In genomic region chr12:110737170-110738157, GRCm38 (mm10) we compare ENCODE assay signal across 8 mouse cellular contexts. TPM values are rescaled to one million over a fixed set of nuclear protein-coding genes. Genes with fewer than 3 reads are reported as not detected.
DNase-seq lines count a peak whose midpoint lies in the region; ATAC-seq and TF ChIP-seq lines count a peak whose summit lies in the region.

TSS of gene Wdr20 (plus strand) at chr12:110737944.

- no peak for TF ChIP-seq CTCF in layer of hippocampus, adult 2 months (conservative IDR thresholded peaks at IDR 0.05)
- no peak for TF ChIP-seq CTCF in lung, embryonic 14.5 days (IDR thresholded peaks at IDR 0.05; ENCODE audit: low read depth)
- TF ChIP-seq CTCF in olfactory bulb, adult 2 months (IDR thresholded peaks at IDR 0.05; ENCODE audit: insufficient read depth, low read depth, low read length), result no peak
- peak; percentile 37; the same call in 1 of the 2 replicates for TF ChIP-seq CTCF in thymus, adult 2 months (IDR thresholded peaks at IDR 0.05; ENCODE audit: borderline replicate concordance, control insufficient read depth, extremely low read depth, insufficient read depth, low read length, poor library complexity)

- peak; percentile 95 for ATAC-seq in forebrain, embryonic 16.5 days
- ATAC-seq in lung, embryonic 14.5 days (ENCODE audit: insufficient read depth), result peak; percentile 96

- WGBS in forebrain, embryonic 16.5 days, result under 1% methylated on average over 69 of the region's 69 CpGs
- WGBS in lung, embryonic 14.5 days, result under 1% methylated on average over 69 of the region's 69 CpGs
- WGBS in olfactory bulb, adult 2 months, result 1% methylated on average over 64 of the region's 69 CpGs
- under 1% methylated on average over 68 of the region's 69 CpGs for WGBS in thymus, adult 2 months

- peak; percentile 89 for DNase-seq in ES-E14 (ENCODE audit: low read depth, low spot score)
- peak; percentile 97 for DNase-seq in cerebellum, adult 11-12 months
- peak; percentile 99 for DNase-seq in heart, postnatal 36 days
- DNase-seq in layer of hippocampus, adult 2 months (ENCODE audit: low spot score in 2 of 2), result peak; percentile 98 to 99
- peak; percentile 98 for DNase-seq in lung, embryonic 14.5 days
- peak; percentile 99 for DNase-seq in thymus, adult 2 months

- peak; percentile 75 for TF ChIP-seq POLR2A in olfactory bulb, adult 2 months (IDR thresholded peaks at IDR 0.05; ENCODE audit: insufficient read depth, low read depth, low read length)
- TF ChIP-seq POLR2A in thymus, adult 2 months (IDR thresholded peaks at IDR 0.05; ENCODE audit: control insufficient read depth, extremely low read depth, insufficient read depth, low read length, poor library complexity), result peak; percentile 75

- H3K4me1 ChIP-seq in ES-E14 (ENCODE audit: control insufficient read depth in 2 of 2, insufficient read depth in 2 of 2, low read length in 2 of 2, poor library complexity in 1 of 2), result peaks cover 0 to 2% of the 10 kb centered on the region in 2 experiments; a peak in 1 of 4 replicates
- peaks cover 20% of the 10 kb centered on the region for H3K4me1 ChIP-seq in forebrain, embryonic 16.5 days (replicated peaks; ENCODE audit: control insufficient read depth, insufficient read depth, low read length)
- H3K4me1 ChIP-seq in lung, embryonic 14.5 days (ENCODE audit: insufficient read depth), result peaks cover 14% of the 10 kb centered on the region
- peaks cover 2% of the 10 kb centered on the region; the same call in 1 of the 2 replicates for H3K4me1 ChIP-seq in olfactory bulb, adult 2 months (ENCODE audit: control insufficient read depth, insufficient read depth, low read length)
- H3K4me1 ChIP-seq in thymus, adult 2 months (replicated peaks; ENCODE audit: control insufficient read depth, insufficient read depth, low read length), result peaks cover 9% of the 10 kb centered on the region

- intact Hi-C loops in heart, postnatal 36 days (cut with DNase I), result loop anchor here (2.0 kb wide), 3 partner anchors 37 to 105 kb away; no protein-coding TSS in a partner anchor

- no peaks in the 10 kb centered on the region for H3K9me3 ChIP-seq in ES-E14 (ENCODE audit: control insufficient read depth, insufficient read depth, low read depth, low read length)
- no peaks in the 10 kb centered on the region for H3K9me3 ChIP-seq in forebrain, embryonic 16.5 days (ENCODE audit: control insufficient read depth, low read length)
- no peaks in the 10 kb centered on the region for H3K9me3 ChIP-seq in lung, embryonic 14.5 days (ENCODE audit: low read depth, low read length)

- H3K36me3 ChIP-seq in ES-E14 (ENCODE audit: control insufficient read depth, insufficient read depth, low read length, poor library complexity, severe bottlenecking), result no peaks in the 10 kb centered on the region
- no peaks in the 10 kb centered on the region for H3K36me3 ChIP-seq in forebrain, embryonic 16.5 days (ENCODE audit: control insufficient read depth, insufficient read depth)
- H3K36me3 ChIP-seq in lung, embryonic 14.5 days (ENCODE audit: insufficient read depth), result 0 out of 2 replicates have a peak, but pooled peaks cover 6% of the 10 kb centered on the region
- H3K36me3 ChIP-seq in thymus, adult 2 months (ENCODE audit: control insufficient read depth, insufficient read depth, low read length), result no peaks in the 10 kb centered on the region

- peaks cover 5% of the 10 kb centered on the region; the same call in 1 of the 2 replicates for H3K27me3 ChIP-seq in forebrain, embryonic 16.5 days (replicated peaks; ENCODE audit: control insufficient read depth, insufficient read depth, low read length)
- 0 out of 2 replicates have a peak, but pooled peaks cover 5% of the 10 kb centered on the region for H3K27me3 ChIP-seq in lung, embryonic 14.5 days (ENCODE audit: insufficient read depth, low read length)
- H3K27me3 ChIP-seq in thymus, adult 2 months (ENCODE audit: control insufficient read depth, insufficient read depth, low read length), result no peaks in the 10 kb centered on the region

- H3K9ac ChIP-seq in ES-E14 (ENCODE audit: insufficient read depth, low read depth, low read length, poor library complexity, severe bottlenecking), result peak within 1 kb of the TSS; percentile 98
- peak within 1 kb of the TSS; percentile 93 for H3K9ac ChIP-seq in forebrain, embryonic 16.5 days (replicated peaks; ENCODE audit: low read depth, low read length)
- peak within 1 kb of the TSS; percentile 93 for H3K9ac ChIP-seq in lung, embryonic 14.5 days

- in situ Hi-C loops in ES-E14 (cut with MboI; ENCODE audit: low sequenced_read_pairs in 2 of 2, unreplicated experiment in 2 of 2), result no loop called here

- peak within 1 kb of the TSS; percentile 78 for H3K4me2 ChIP-seq in forebrain, embryonic 16.5 days (ENCODE audit: low read length)
- peak within 1 kb of the TSS; percentile 88 for H3K4me2 ChIP-seq in lung, embryonic 14.5 days

- peak within 1 kb of the TSS; percentile 97 to 100 for H3K4me3 ChIP-seq in ES-E14 (ENCODE audit: insufficient read depth in 1 of 2, low read depth in 1 of 2, low read length in 2 of 2, poor library complexity in 1 of 2, severe bottlenecking in 1 of 2)
- H3K4me3 ChIP-seq in forebrain, embryonic 16.5 days (replicated peaks; ENCODE audit: low read length), result peak within 1 kb of the TSS; percentile 99
- peak within 1 kb of the TSS; percentile 99 for H3K4me3 ChIP-seq in layer of hippocampus, adult 2 months
- peak within 1 kb of the TSS; percentile 99 for H3K4me3 ChIP-seq in lung, embryonic 14.5 days (ENCODE audit: low read depth, low read length)
- H3K4me3 ChIP-seq in olfactory bulb, adult 2 months (ENCODE audit: insufficient read depth, low read depth, low read length), result peak within 1 kb of the TSS; percentile 58
- peak within 1 kb of the TSS; percentile 84 for H3K4me3 ChIP-seq in thymus, adult 2 months (ENCODE audit: control insufficient read depth, insufficient read depth, low read length)

- peak within 1 kb of the TSS; percentile 47; the same call in 1 of the 2 replicates for H3K27ac ChIP-seq in ES-E14 (ENCODE audit: insufficient read depth, low read depth, low read length, poor library complexity, severe bottlenecking)
- peak within 1 kb of the TSS; percentile 91 for H3K27ac ChIP-seq in forebrain, embryonic 16.5 days (ENCODE audit: low read length)
- H3K27ac ChIP-seq in layer of hippocampus, adult 2 months, result peak within 1 kb of the TSS; percentile 93
- H3K27ac ChIP-seq in lung, embryonic 14.5 days (ENCODE audit: low read depth), result peak within 1 kb of the TSS; percentile 76
- H3K27ac ChIP-seq in olfactory bulb, adult 2 months (ENCODE audit: insufficient read depth, low read depth, low read length), result peak within 1 kb of the TSS; percentile 53
- H3K27ac ChIP-seq in thymus, adult 2 months (ENCODE audit: control insufficient read depth, insufficient read depth, low read length), result 0 out of 2 replicates have a peak within 1 kb of the TSS, but pooled peaks have one; percentile 3

TF ChIP-seq in ES-E14, 5 proteins besides CTCF, POLR2A, EP300 and RAD21:
- TF ChIP-seq HCFC1 (IDR thresholded peaks at IDR 0.05; ENCODE audit: borderline replicate concordance, insufficient read depth, low read length) (peak; percentile 56; the same call in 1 of the 2 replicates), ZNF384 (IDR thresholded peaks at IDR 0.05; ENCODE audit: low read depth, low read length) (no peak)

RNA-seq across cellular contexts. Expression of gene Wdr20, which starts in this region (rescaled TPM):
- total RNA-seq in ES-E14 (2012; rRNA removed), result 27.4 and 30.3 TPM in 2 replicates
- polyA plus RNA-seq in forebrain, embryonic 16.5 days (2015; fragmentation: Nextera tagmentation; extraction: Ambion mirVana), result 30.1 and 30.9 TPM in 2 replicates
- 10 to 100 TPM; 28.2 to 32.0 TPM for total RNA-seq in heart, postnatal 36 days (2021)
- total RNA-seq in layer of hippocampus, adult 2 months (2021), result 10 to 100 TPM; 43.5 to 49.9 TPM
- 23.3 and 25.4 TPM in 2 replicates for polyA plus RNA-seq in lung, embryonic 14.5 days (2014; fragmentation: Nextera tagmentation; extraction: Ambion mirVana)
- not detected in 2 replicates for polyA plus RNA-seq in olfactory bulb, adult 2 months (2012; ENCODE audit: insufficient read depth, insufficient read length, low replicate concordance, missing spikeins)
- 29.9 and 31.7 TPM in 2 replicates for polyA plus RNA-seq in thymus, adult 2 months (2012; rRNA removed)

Comparison
In these comparisons a context has a peak if more than half of its experiments do, and no peak if none do; other contexts are left out.
1. Peak in every context shown above with its lines: DNase-seq, ATAC-seq, H3K4me3 ChIP-seq and H3K27ac ChIP-seq.
2. RNA of gene Wdr20 (polyA plus RNA-seq): 29.9 to 31.7 TPM in thymus, adult 2 months, 30.1 to 30.9 TPM in forebrain, embryonic 16.5 days and 23.3 to 25.4 TPM in lung, embryonic 14.5 days; not detected in olfactory bulb, adult 2 months; every median in the first group is over 10 times any median in the second.
3. H3K27ac ChIP-seq: peak in every context shown above with its lines; median percentile 93 in layer of hippocampus, adult 2 months; 91 in forebrain, embryonic 16.5 days; 76 in lung, embryonic 14.5 days; 53 in olfactory bulb, adult 2 months; 47 in ES-E14; 3 in thymus, adult 2 months.